Mouse (Mus musculus) G1E (cell line): ENCODE measurements around the gene Rccd1. TPM values are rescaled to one million over a fixed set of nuclear protein-coding genes. Genes with fewer than 3 reads are reported as not detected.
A peak's percentile ranks its signal among the peaks of the same experiment; 100 is the strongest.

Experiments used
- ATAC-seq: 2 replicates; pipeline ENCODE4 v1.8.0; 2016; ENCODE audit warnings: mild to moderate bottlenecking; ENCODE audit not compliant: insufficient number of reproducible peaks, poor library complexity, low FRiP score, severe bottlenecking; ENCODE audit errors: extremely low read depth
- DNase-seq: peaks from one replicate; pipeline ENCODE4 v3.0.0; 2012; ENCODE audit warnings: low spot score
- H3K27me3 ChIP-seq: 2 replicates; pipeline ENCODE4 v1.6.1; 2012; ENCODE audit warnings: mild to moderate bottlenecking, low read length, inconsistent platforms; ENCODE audit not compliant: insufficient read depth
- H3K36me3 ChIP-seq: replicated peaks from 2 replicates; pipeline ENCODE3; 2012; ENCODE audit warnings: mild to moderate bottlenecking, inconsistent platforms
- H3K4me1 ChIP-seq: 2 replicates; pipeline ENCODE4 v1.6.1; 2012; ENCODE audit warnings: low read depth, low read length, inconsistent platforms, mixed read lengths; ENCODE audit not compliant: insufficient read depth
- H3K4me3 ChIP-seq: 2 replicates; pipeline ENCODE4 v1.5.1; 2012; ENCODE audit warnings: low read depth, mild to moderate bottlenecking, inconsistent platforms, low read length, moderate library complexity, mixed read lengths
- H3K9me3 ChIP-seq: replicated peaks from 2 replicates; pipeline ENCODE4 v1.6.1; 2012; ENCODE audit warnings: inconsistent platforms
- CTCF ChIP-seq: IDR thresholded peaks from 2 replicates; pipeline ENCODE4 v1.5.1; 2012; ENCODE audit warnings: low read depth, low read length, inconsistent platforms, mixed read lengths
- GATA1 ChIP-seq: IDR thresholded peaks from 2 replicates; pipeline ENCODE4 v1.6.1; 2012; ENCODE audit warnings: borderline replicate concordance, low read length, inconsistent platforms, mixed read lengths
- GATA2 ChIP-seq: IDR thresholded peaks from 2 replicates; pipeline ENCODE4 v1.6.1; 2012; ENCODE audit warnings: low read depth, low read length, inconsistent platforms, borderline replicate concordance
- POLR2AphosphoS5 ChIP-seq: IDR thresholded peaks from 2 replicates; pipeline ENCODE4 v1.6.1; 2012; ENCODE audit warnings: low read depth, low read length, inconsistent platforms; ENCODE audit not compliant: insufficient replicate concordance
- TAL1 ChIP-seq: conservative IDR thresholded peaks from 2 replicates; pipeline ENCODE4 v1.6.1; 2012; ENCODE audit warnings: low read depth, low read length, inconsistent platforms, mixed read lengths
- polyA plus RNA-seq: library from polyadenylated mRNA; stranded (reverse); fragments of >175 nt; gene quantifications from 2 replicates; pipeline ENCODE4 v1.2.3, GENCODE M21; 2012
- total RNA-seq, 2 experiments: library from RNA; stranded (forward) in 1 of 2; stranded (reverse) in 1 of 2; fragments of 200-1000 nt in 1 of 2; fragments of >200 nt in 1 of 2; fragmentation: Nextera tagmentation in 1 of 2; gene quantifications; 2 replicates each; pipeline ENCODE4 v1.2.3; 2014 to 2017

Rccd1 gene
- total and polyA plus RNA-seq, 3 experiments = 14.3 to 27.8 (median 25.8) TPM

DNA sequence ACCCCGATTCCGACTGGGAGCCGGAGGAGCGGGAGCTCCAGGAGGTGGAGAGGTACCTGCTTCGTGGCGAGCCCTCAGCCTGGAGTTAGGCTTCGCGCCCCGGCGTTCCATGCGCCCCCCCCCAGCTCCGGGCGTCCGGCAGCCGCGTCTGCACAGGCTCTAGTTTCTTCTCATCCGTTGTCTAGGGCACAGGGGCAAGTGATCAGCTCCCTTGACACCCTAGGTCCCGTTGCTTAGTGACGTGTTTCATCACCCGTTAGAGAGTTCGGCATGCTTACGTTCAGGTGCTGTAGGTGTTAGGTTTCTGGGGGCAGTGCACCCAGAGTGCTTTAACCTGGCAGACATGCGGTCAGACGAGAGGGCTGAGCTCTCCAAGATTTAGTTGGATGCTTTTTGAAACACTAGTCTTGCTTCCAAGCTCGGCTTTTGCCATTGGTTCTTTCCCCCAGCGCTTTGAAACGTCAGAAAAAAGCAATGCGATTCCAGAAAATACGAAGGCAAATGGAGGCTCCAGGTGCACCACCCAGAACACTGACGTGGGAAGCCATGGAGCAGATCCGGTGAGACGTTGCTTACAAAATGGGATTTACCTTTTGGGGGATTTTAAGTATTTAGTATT lies 62.8 kb downstream of the Rccd1 start:
- H3K27me3 ChIP-seq = no peaks in the 10 kb centered on the region
- no peak for ATAC-seq
- H3K4me3 ChIP-seq = peak overlapping the region; percentile 87
- peaks cover 39% of the 10 kb centered on the region for H3K36me3 ChIP-seq
- no peaks in the 10 kb centered on the region for H3K9me3 ChIP-seq
- DNase-seq = peak; percentile 6
- TF ChIP-seq POLR2AphosphoS5 (no peak), TAL1 (no peak), GATA2 (no peak), CTCF (no peak), GATA1 (no peak)
- H3K4me1 ChIP-seq = peaks cover 35% of the 10 kb centered on the region

GRCm38 (mm10) chr7:80260625-80261371 lies 63.5 kb downstream of the Rccd1 start, which contains the start of gene Ngrn:
Gene Ngrn, plus strand, starts transcription at chr7:80261215.
- DNase-seq (peak; percentile 83), ATAC-seq (peak; percentile 88)
- H3K9me3 ChIP-seq = no peaks in the 10 kb centered on the region
- H3K4me1 ChIP-seq = peaks cover 35% of the 10 kb centered on the region
- peaks cover 32% of the 10 kb centered on the region for H3K36me3 ChIP-seq
- no peaks in the 10 kb centered on the region for H3K27me3 ChIP-seq
- no peak for TF ChIP-seq GATA1
- peak within 1 kb of the TSS; percentile 87 for H3K4me3 ChIP-seq

GRCm38 (mm10) chr7:80257706-80258105 lies 66.5 kb downstream of the Rccd1 start:
- Histone ChIP-seq H3K9me3 (no peaks in the 10 kb centered on the region), H3K4me1 (peaks cover 37% of the 10 kb centered on the region), H3K4me3 (no peak overlapping the region), H3K27me3 (0 out of 2 replicates have a peak, but pooled peaks cover 4% of the 10 kb centered on the region), H3K36me3 (peaks cover 3% of the 10 kb centered on the region)
- TF ChIP-seq POLR2AphosphoS5 = no peak
- TF ChIP-seq GATA2 = no peak
- no peak for TF ChIP-seq CTCF
- no peak for TF ChIP-seq GATA1
- no peak for TF ChIP-seq TAL1
- no peak for ATAC-seq
- no peak for DNase-seq

DNA sequence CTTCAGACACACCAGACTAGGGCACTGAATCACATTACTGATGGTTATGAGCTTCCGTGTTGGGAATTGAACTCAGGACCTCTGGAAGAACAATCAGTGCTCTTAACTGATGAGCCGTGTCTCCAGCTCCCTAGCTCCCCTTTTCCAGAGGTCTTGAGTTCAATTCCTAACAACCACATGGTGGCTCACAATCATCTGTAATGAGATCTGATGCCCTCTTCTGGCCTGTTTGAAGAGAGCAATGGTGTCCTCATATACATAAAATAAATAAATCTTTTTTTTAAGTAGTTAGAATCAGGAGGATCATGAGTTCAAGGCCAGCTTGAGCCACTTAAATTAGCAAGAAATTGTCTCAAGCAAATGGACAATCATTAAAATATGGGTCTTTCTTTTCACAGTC lies 68.3 kb downstream of the Rccd1 start:
- peaks cover 40% of the 10 kb centered on the region for H3K4me1 ChIP-seq
- DNase-seq (no peak), ATAC-seq (no peak)
- 0 out of 2 replicates have a peak, but pooled peaks cover 4% of the 10 kb centered on the region for H3K27me3 ChIP-seq
- no peaks in the 10 kb centered on the region for H3K36me3 ChIP-seq
- H3K9me3 ChIP-seq = no peaks in the 10 kb centered on the region
- TF ChIP-seq CTCF (no peak), GATA1 (no peak), GATA2 (no peak), POLR2AphosphoS5 (no peak), TAL1 (no peak)
- no peak overlapping the region for H3K4me3 ChIP-seq

DNA sequence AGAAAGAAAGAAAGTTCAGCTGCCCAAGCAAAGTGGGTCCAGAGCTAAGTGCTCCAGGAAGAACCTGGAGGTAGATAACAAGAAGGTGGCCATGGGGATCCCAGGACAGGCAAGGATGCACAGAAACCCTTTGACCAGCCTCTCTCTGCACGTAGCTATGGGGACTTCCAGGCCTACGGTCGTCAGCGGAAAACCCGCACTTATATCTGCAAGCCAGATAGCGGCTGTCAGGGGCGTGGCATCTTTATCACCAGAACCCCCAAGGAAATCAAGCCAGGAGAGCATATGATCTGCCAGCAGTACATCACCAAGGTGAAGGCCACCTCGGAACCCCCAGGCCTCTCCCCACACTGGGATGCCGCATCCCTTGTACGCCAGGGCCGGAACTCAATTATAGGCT lies 71.4 kb downstream of the Rccd1 start:
- TF ChIP-seq CTCF (no peak), TAL1 (no peak), GATA1 (no peak), GATA2 (no peak), POLR2AphosphoS5 (no peak)
- Histone ChIP-seq H3K36me3 (no peaks in the 10 kb centered on the region), H3K27me3 (peaks cover 4% of the 10 kb centered on the region; the same call in 1 of the 2 replicates), H3K4me3 (no peak overlapping the region), H3K9me3 (no peaks in the 10 kb centered on the region), H3K4me1 (peaks cover 32% of the 10 kb centered on the region)
- ATAC-seq (no peak), DNase-seq (no peak)

DNA sequence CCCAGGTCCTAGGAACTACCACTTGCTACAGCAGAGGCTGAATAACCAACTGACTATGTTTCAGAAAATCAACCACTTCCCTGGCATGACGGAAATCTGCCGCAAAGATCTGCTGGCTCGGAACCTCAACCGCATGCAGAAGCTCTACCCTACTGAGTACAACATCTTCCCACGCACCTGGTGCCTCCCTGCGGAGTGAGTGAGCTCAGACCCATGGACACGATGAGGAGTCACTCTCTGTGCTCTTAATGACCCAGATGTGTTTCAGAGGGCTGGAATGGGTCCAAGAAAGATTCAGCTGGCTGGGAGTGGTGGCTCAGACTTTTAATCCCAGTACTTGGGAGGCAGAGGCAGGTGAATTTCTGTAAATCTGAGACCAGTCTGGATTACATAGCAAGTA lies 71.8 kb downstream of the Rccd1 start:
- Histone ChIP-seq H3K4me1 (peaks cover 30% of the 10 kb centered on the region), H3K36me3 (no peaks in the 10 kb centered on the region), H3K4me3 (no peak overlapping the region), H3K27me3 (peaks cover 4% of the 10 kb centered on the region; the same call in 1 of the 2 replicates), H3K9me3 (no peaks in the 10 kb centered on the region)
- TF ChIP-seq CTCF (no peak), TAL1 (no peak), GATA2 (no peak), POLR2AphosphoS5 (no peak), GATA1 (no peak)
- ATAC-seq (no peak), DNase-seq (no peak)
